Mouse (Mus musculus): ENCODE data around the gene Fcrl1. TPM values are rescaled to one million over a fixed set of nuclear protein-coding genes. Genes with fewer than 3 reads are reported as not detected.

Fcrl1 gene
- total RNA-seq, 2 experiments from 2014 or later, result not detected

GRCm38 (mm10) chr3:87435479-87435878 lies 59.3 kb downstream of the Fcrl1 start, which contains the start of gene Fcrl5:
Fcrl5 (plus strand) TSS chr3:87435773.
- no peak for DNase-seq
- Histone ChIP-seq H3K27ac (no peak within 1 kb of the TSS), H3K4me3 (no peak within 1 kb of the TSS)
- intact Hi-C loops (cut with DNase I), result no loop called here
- no peak for TF ChIP-seq CTCF (IDR thresholded peaks at IDR 0.05)

- H3K27ac ChIP-seq, result no peak overlapping the region
- TF ChIP-seq CTCF (IDR thresholded peaks at IDR 0.05), result no peak
- intact Hi-C loops (cut with DNase I), result no loop called here
Measured at GRCm38 (mm10) chr3:87440586-87440985, 64.4 kb downstream of the Fcrl1 start.

GRCm38 (mm10) chr3:87443968-87444367 lies 67.8 kb downstream of the Fcrl1 start:
- intact Hi-C loops (cut with DNase I), result no loop called here
- no peak for DNase-seq
- no peak overlapping the region for H3K4me3 ChIP-seq
- no peak overlapping the region for H3K27ac ChIP-seq
- no peak for TF ChIP-seq CTCF (IDR thresholded peaks at IDR 0.05)

More at GRCm38 (mm10) chr3:87440586-87440985, 64.4 kb downstream of the Fcrl1 start:
- DNase-seq, result no peak
- no peak overlapping the region for H3K4me3 ChIP-seq

Other genes with a start within 250 kb of the Fcrl1 start
- 1 to 10 TPM; 4.1 to 5.7 TPM for gene Kirrel, start 201.6 kb upstream of the Fcrl1 start, total RNA-seq (2021)
- gene Fcrls, start 112.6 kb upstream of the Fcrl1 start, total RNA-seq (2021), result 1 to 10 TPM; 1.6 to 3.4 TPM
- not detected for gene Cd5l, start 18.5 kb upstream of the Fcrl1 start, total RNA-seq (2021)
- not detected for gene Fcrl5, start 59.4 kb downstream of the Fcrl1 start, total RNA-seq (2021)
- gene Etv3, start 149.0 kb downstream of the Fcrl1 start, total RNA-seq (2021), result 10 to 100 TPM in 1 of 2 experiments, 1 to 10 TPM in 1; 9.5 to 10.6 TPM
- gene Arhgef11, start 241.2 kb downstream of the Fcrl1 start, total RNA-seq (2021), result 10 to 100 TPM; 16.5 to 17.3 TPM